Mouse (Mus musculus) stomach, postnatal 0 days (tissue): ENCODE data around the gene Padi2.

ENCODE experiments used
- CTCF ChIP-seq: IDR thresholded peaks from 2 replicates; pipeline ENCODE4 v1.5.1; 2016; ENCODE audit warnings: antibody characterized with exemption, low read depth, mild to moderate bottlenecking, moderate library complexity
- EP300 ChIP-seq: optimal IDR thresholded peaks from 2 replicates; pipeline ENCODE3; 2016; ENCODE audit warnings: antibody characterized with exemption

- peak; percentile 0; the same call in 1 of the 2 replicates for TF ChIP-seq CTCF
- no peak for TF ChIP-seq EP300
These were observed 80.7 kb downstream of the Padi2 start, which contains the start of gene Atp13a2 for GRCm38 (mm10) chr4:140986711-140987395.
